Mouse (Mus musculus) heart, adult 2 months (tissue): Measurements from ENCODE around the gene Ubtd2. TPM values are rescaled to one million over a fixed set of nuclear protein-coding genes. Genes with fewer than 3 reads are reported as not detected.
A peak's percentile ranks its signal among the peaks of the same experiment; 100 is the strongest.

Experiments
- DNase-seq, 2 experiments: peaks; one replicate each; pipeline ENCODE4 v3.0.0; 2021
- H3K27ac ChIP-seq: fragments of 200-600 bp; 2 replicates; pipeline ENCODE4 v1.8.1; 2022
- H3K27me3 ChIP-seq: fragments of 200-500 bp; 2 replicates; pipeline ENCODE4 v1.6.1; 2012; ENCODE audit warnings: mild to moderate bottlenecking, low read length, inconsistent platforms, mixed read lengths; ENCODE audit not compliant: control insufficient read depth, insufficient read depth
- H3K36me3 ChIP-seq: fragments of 200-500 bp; 2 replicates; pipeline ENCODE4 v1.6.1; 2012; ENCODE audit warnings: low read length, inconsistent platforms; ENCODE audit not compliant: control insufficient read depth, insufficient read depth
- H3K4me1 ChIP-seq: fragments of 200-500 bp; 2 replicates; pipeline ENCODE4 v1.6.1; 2011; ENCODE audit warnings: low read length; ENCODE audit not compliant: control insufficient read depth, insufficient read depth
- H3K4me3 ChIP-seq: fragments of 200-600 bp; 2 replicates; pipeline ENCODE4 v1.8.1; 2022
- H3K79me2 ChIP-seq: fragments of 200-500 bp; replicated peaks from 2 replicates; pipeline ENCODE4 v1.6.1; 2012; ENCODE audit warnings: mild to moderate bottlenecking, inconsistent platforms, low read length, moderate library complexity, mixed read lengths; ENCODE audit not compliant: control insufficient read depth, insufficient read depth
- H3K9ac ChIP-seq: fragments of 200-500 bp; 2 replicates; pipeline ENCODE4 v1.6.1; 2012; ENCODE audit warnings: low read depth, mild to moderate bottlenecking, control low read depth, inconsistent platforms, low read length, mixed read lengths
- CTCF ChIP-seq: fragments of 200-600 bp; IDR thresholded peaks from 2 replicates; pipeline ENCODE4 v1.8.1; 2022; ENCODE audit warnings: antibody characterized with exemption, mild to moderate bottlenecking, moderate library complexity
- EP300 ChIP-seq: fragments of 200-500 bp; IDR thresholded peaks from 2 replicates; pipeline ENCODE4 v1.6.1; 2011; ENCODE audit warnings: low read depth, low read length, control low read depth; ENCODE audit not compliant: insufficient read depth
- POLR2A ChIP-seq: fragments of 200-500 bp; IDR thresholded peaks from 2 replicates; pipeline ENCODE4 v1.6.1; 2011; ENCODE audit warnings: mild to moderate bottlenecking, low read depth, low read length, control low read depth; ENCODE audit not compliant: insufficient read depth
- WGBS: fragments of 180-500 bp; shearing (Covaris S2); methylation state at CpG from one replicate; pipeline ENCODE4 v1.1.7; 2018; 5-methylcytosine and 5-hydroxymethylcytosine counted together
- intact Hi-C: fragments of 180-260 bp; cut with DNase I; formaldehyde crosslinking; loops from one replicate; pipeline ENCODE4 v1.15.1; 2025
- polyA plus RNA-seq: library from polyadenylated mRNA; depleted of rRNA; stranded (reverse); fragments of >200 nt; gene quantifications from 2 replicates; pipeline ENCODE4 v1.2.3, GENCODE M21; 2012
- total RNA-seq, 2 experiments: library from RNA; stranded (reverse); gene quantifications; 2 replicates each; pipeline ENCODE4 v1.2.3; 2021

Gene Ubtd2
- total and polyA plus RNA-seq, 3 experiments: 4.2 to 5.1 (median 4.5) TPM

DNA sequence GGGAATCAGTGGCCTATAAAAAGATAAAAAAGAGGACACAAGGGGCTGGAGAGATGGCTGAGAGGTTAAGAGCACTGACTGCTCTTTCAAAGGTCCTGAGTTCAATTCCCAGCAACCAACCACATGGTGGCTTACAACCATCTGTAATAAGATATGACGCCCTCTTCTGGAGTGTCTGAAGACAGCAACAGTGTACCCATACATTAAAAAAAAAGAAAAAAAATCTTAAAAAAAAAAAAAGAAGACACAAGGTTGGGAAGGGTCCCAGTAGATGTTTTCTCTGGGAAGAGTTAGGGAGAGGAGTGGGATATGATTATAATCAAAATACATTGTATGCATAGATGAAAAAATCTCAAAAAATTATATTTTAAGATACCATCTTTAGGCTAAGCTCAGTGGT lies 10.0 kb upstream of the Ubtd2 start:
- Histone ChIP-seq H3K9ac (no peak overlapping the region), H3K79me2 (no peaks in the 10 kb centered on the region), H3K27me3 (no peaks in the 10 kb centered on the region), H3K36me3 (no peaks in the 10 kb centered on the region), H3K4me3 (no peak overlapping the region), H3K27ac (no peak overlapping the region), H3K4me1 (no peaks in the 10 kb centered on the region)
- intact Hi-C loops: no loop called here
- TF ChIP-seq EP300 (no peak), POLR2A (no peak), CTCF (no peak)
- 75% methylated on average over 1 of the region's 1 CpGs for WGBS
- no peak for DNase-seq

DNA sequence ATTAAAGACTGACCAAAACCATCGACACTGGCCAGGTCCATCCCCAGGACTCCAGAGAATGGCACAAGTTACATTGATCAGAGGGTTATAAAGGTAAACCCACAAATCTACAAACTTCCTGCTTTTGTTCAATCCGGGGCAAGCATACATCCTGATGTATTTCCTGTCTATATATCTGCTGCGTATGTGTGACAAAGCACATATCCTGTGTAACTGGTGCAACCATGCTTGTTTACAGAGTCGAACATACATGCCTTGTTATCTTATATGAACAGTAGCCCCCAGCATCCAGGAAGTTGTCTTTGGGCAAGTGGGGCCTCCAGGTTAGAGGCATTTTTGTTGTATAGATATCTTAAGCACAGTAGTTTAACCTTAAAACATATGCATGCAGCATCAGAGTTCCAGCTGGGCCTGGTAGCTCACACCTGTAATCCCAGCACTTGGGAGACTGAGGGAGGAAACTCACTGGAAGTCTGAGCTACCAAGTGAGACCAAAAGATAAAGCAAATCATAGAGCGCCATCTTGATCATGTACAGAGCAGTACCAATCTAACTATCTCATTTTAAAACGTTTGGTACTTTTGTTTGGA lies 9.4 kb upstream of the Ubtd2 start:
- no peaks in the 10 kb centered on the region for H3K4me1 ChIP-seq
- no peaks in the 10 kb centered on the region for H3K79me2 ChIP-seq
- H3K9ac ChIP-seq: no peak overlapping the region
- H3K27me3 ChIP-seq: no peaks in the 10 kb centered on the region
- DNase-seq: no peak
- intact Hi-C loops: no loop called here
- H3K27ac ChIP-seq: no peak overlapping the region
- no peaks in the 10 kb centered on the region for H3K36me3 ChIP-seq
- TF ChIP-seq CTCF: no peak
- no peak for TF ChIP-seq POLR2A
- no peak for TF ChIP-seq EP300
- 54% methylated on average over 6 of the region's 6 CpGs for WGBS
- H3K4me3 ChIP-seq: no peak overlapping the region

DNA sequence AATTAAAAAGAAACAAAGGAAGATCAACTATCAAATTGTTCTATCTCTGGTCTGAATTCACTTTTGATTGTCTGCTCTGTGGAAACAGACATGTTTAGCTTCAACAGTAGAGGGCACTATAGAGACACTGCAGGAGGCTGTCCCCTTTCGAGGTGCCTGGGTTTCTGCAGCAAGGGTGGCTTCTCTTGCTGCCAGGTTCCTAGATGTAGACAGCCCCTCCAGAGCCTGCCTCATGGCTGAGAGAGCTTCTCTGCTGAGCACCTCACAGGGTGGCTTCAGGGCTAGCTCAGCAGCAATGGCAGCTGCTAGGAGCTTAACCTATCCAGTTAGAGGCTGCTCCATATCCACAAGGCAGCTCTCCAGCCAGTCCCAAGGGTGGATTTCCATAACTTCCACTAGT lies 5.0 kb upstream of the Ubtd2 start:
- intact Hi-C loops: loop anchor here (1.0 to 10.0 kb wide), 3 partner anchors 138 to 695 kb away; partner anchors contain the start of gene Fgf18
- WGBS: 0% methylated on average over 1 of the region's 1 CpGs
- H3K4me3 ChIP-seq: no peak overlapping the region

DNA sequence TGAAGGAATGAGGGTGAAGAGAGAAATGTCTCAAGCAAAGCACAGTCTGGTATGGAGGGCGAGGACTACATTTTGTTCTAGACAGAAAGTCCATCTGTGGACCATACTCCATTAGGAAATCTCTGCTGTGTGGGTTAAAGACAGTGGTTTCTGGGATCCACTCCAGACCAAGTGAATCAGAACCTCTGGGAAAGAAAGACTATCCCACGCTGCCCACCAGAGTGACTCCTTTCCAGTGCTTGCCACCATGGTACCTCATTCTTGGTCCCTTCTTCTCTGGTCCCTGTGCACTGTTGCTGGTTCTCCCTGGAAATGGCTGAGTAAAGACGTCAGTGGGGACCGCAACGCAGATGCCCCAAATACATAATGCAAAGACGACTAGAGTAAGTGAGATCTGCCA lies 3.9 kb upstream of the Ubtd2 start:
- no peak overlapping the region for H3K27ac ChIP-seq
- H3K4me1 ChIP-seq: no peaks in the 10 kb centered on the region
- no peak overlapping the region for H3K4me3 ChIP-seq
- 91% methylated on average over 6 of the region's 6 CpGs for WGBS
- H3K9ac ChIP-seq: no peak overlapping the region
- intact Hi-C loops: loop anchor here (2.0 to 10.0 kb wide), 2 partner anchors 257 to 693 kb away; partner anchors contain the start of gene Fgf18
- H3K79me2 ChIP-seq: no peaks in the 10 kb centered on the region
- H3K27me3 ChIP-seq: no peaks in the 10 kb centered on the region
- no peaks in the 10 kb centered on the region for H3K36me3 ChIP-seq
- TF ChIP-seq CTCF (no peak), EP300 (no peak), POLR2A (no peak)
- DNase-seq: no peak

More for the DNA sequence above, 5.0 kb upstream of the Ubtd2 start:
- Histone ChIP-seq H3K27me3 (no peaks in the 10 kb centered on the region), H3K9ac (no peak overlapping the region), H3K4me1 (no peaks in the 10 kb centered on the region), H3K36me3 (no peaks in the 10 kb centered on the region), H3K79me2 (no peaks in the 10 kb centered on the region), H3K27ac (no peak overlapping the region)
- peak; percentile 49 to 56 for DNase-seq
- no peak for TF ChIP-seq POLR2A
- 0 out of 2 replicates have a peak, but pooled peaks have one; percentile 19 for TF ChIP-seq EP300

DNA sequence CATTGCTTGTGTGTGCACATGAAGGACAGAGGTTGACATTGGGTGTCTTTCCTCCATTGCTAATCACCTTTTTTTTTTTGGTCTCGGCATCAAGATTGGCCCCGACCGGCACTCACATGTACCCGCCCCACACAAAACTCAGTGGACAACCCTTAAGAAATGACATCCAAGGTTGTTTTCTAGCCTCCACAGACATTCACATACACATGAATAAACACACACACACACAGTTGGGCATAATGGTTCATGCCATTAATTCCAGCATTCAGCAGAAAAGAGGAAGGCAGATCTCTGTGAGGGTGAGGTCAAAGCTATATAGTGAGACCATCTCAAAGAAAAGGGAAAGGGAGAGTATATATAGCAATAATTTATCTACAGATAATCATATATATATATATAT lies 2.4 kb upstream of the Ubtd2 start:
- H3K4me1 ChIP-seq: no peaks in the 10 kb centered on the region; the same call in none of the 2 replicates
- intact Hi-C loops: loop anchor here (10.0 kb wide), 1 partner anchor 692 kb away; the partner anchor contains the start of gene Fgf18
- TF ChIP-seq POLR2A (no peak), CTCF (no peak), EP300 (no peak)
- H3K9ac ChIP-seq: no peak overlapping the region
- no peaks in the 10 kb centered on the region for H3K79me2 ChIP-seq
- no peaks in the 10 kb centered on the region; the same call in 1 of the 2 replicates for H3K36me3 ChIP-seq
- H3K27me3 ChIP-seq: no peaks in the 10 kb centered on the region
- no peak overlapping the region for H3K27ac ChIP-seq
- H3K4me3 ChIP-seq: no peak overlapping the region
- WGBS: 93% methylated on average over 4 of the region's 4 CpGs
- no peak for DNase-seq

DNA sequence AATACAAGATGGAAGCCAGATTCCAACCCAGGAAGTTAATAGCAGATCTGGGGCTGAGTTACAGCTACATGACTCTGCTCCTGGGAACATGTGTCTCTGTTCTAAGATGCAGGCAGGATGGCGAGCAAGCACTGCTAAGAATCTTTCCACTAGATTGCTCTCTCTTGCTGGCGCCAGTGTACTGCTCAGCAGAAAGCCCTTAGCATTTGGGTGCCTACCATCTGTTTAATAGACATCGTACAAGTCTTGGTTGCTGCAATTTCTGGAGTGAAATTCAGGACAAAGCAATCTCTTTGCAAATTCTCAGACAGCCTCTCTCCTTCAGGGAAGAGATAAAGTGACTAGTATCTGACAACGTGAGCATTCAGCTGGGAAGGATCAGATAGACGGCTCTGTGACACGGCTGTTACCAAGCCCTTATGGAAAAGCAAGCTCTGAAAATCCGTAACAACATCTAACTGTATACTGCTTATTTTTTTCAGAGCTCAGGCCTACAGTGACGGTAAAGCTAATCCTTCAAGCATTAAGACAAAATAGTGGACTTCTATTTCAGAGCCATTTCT lies 1.7 kb upstream of the Ubtd2 start:
- intact Hi-C loops: loop anchor here (10.0 kb wide), 1 partner anchor 691 kb away; the partner anchor contains the start of gene Fgf18

More for the DNA sequence above, 1.7 kb upstream of the Ubtd2 start:
- DNase-seq: no peak
- no peaks in the 10 kb centered on the region for H3K27me3 ChIP-seq
- 76% methylated on average over 8 of the region's 8 CpGs for WGBS
- no peak overlapping the region for H3K27ac ChIP-seq
- TF ChIP-seq POLR2A (no peak), CTCF (no peak), EP300 (no peak)
- H3K4me1 ChIP-seq: no peaks in the 10 kb centered on the region; the same call in none of the 2 replicates
- no peak overlapping the region for H3K4me3 ChIP-seq
- H3K79me2 ChIP-seq: no peaks in the 10 kb centered on the region
- H3K9ac ChIP-seq: no peak overlapping the region
- H3K36me3 ChIP-seq: no peaks in the 10 kb centered on the region; the same call in 1 of the 2 replicates
